Mouse (Mus musculus) CH12.LX (cell line): Measurements from ENCODE around the gene Rnf144a.

Source experiments
- BHLHE40 ChIP-seq: IDR thresholded peaks from 2 replicates; pipeline ENCODE4 v1.6.1; 2011; ENCODE audit warnings: mild to moderate bottlenecking, low read depth, low read length, improper control_type of control experiment
- CHD1 ChIP-seq: IDR thresholded peaks from 2 replicates; pipeline ENCODE4 v1.6.1; 2012; ENCODE audit warnings: low read depth, low read length, improper control_type of control experiment, inconsistent platforms
- CTCF ChIP-seq, 2 experiments: IDR thresholded peaks in 1 of 2; conservative IDR thresholded peaks in 1 of 2; 2 replicates each; pipeline ENCODE4 v1.5.1; 2011 to 2012; ENCODE audit warnings: low read depth in 2 of 2, low read length in 2 of 2, improper control_type of control experiment in 1 of 2, inconsistent platforms in 1 of 2, mild to moderate bottlenecking in 1 of 2, moderate library complexity in 1 of 2
- ELF1 ChIP-seq: IDR thresholded peaks from 2 replicates; pipeline ENCODE4 v1.6.1; 2014; ENCODE audit warnings: low read depth, mild to moderate bottlenecking, inconsistent platforms, low read length, improper control_type of control experiment
- EP300 ChIP-seq: IDR thresholded peaks from 2 replicates; pipeline ENCODE4 v1.6.1; 2011; ENCODE audit warnings: low read length, improper control_type of control experiment
- MAFK ChIP-seq: IDR thresholded peaks from 2 replicates; pipeline ENCODE4 v1.6.1; 2011; ENCODE audit warnings: low read length, improper control_type of control experiment; ENCODE audit not compliant: insufficient replicate concordance
- NELFE ChIP-seq: IDR thresholded peaks from 2 replicates; pipeline ENCODE4 v1.6.1; 2011; ENCODE audit warnings: low read depth, low read length, improper control_type of control experiment
- POLR2A ChIP-seq: IDR thresholded peaks from 2 replicates; pipeline ENCODE4 v1.6.1; 2011; ENCODE audit warnings: low read depth, mild to moderate bottlenecking, improper control_type of control experiment, low read length
- RCOR1 ChIP-seq: conservative IDR thresholded peaks from 2 replicates; pipeline ENCODE4 v1.6.1; 2012; ENCODE audit warnings: low read depth, mild to moderate bottlenecking, inconsistent platforms, low read length, improper control_type of control experiment
- TBP ChIP-seq: conservative IDR thresholded peaks from 2 replicates; pipeline ENCODE4 v1.6.1; 2011; ENCODE audit warnings: low read depth, low read length, improper control_type of control experiment
- TCF12 ChIP-seq: IDR thresholded peaks from 2 replicates; pipeline ENCODE4 v1.6.1; 2014; ENCODE audit warnings: low read depth, mild to moderate bottlenecking, inconsistent platforms, low read length, improper control_type of control experiment
- ZNF384 ChIP-seq: IDR thresholded peaks from 2 replicates; pipeline ENCODE4 v1.6.1; 2012; ENCODE audit warnings: low read depth, low read length, improper control_type of control experiment, inconsistent platforms

GRCm38 (mm10) chr12:26393291-26393690 is 21.8 kb downstream of the Rnf144a start:
- TF ChIP-seq RCOR1: no peak
- no peak for TF ChIP-seq POLR2A
- no peak for TF ChIP-seq ELF1
- no peak for TF ChIP-seq CTCF (conservative IDR thresholded peaks at IDR 0.05 in 1 of 2, IDR thresholded peaks at IDR 0.05 in 1 of 2; ENCODE audit: low read depth in 2 of 2, low read length in 2 of 2)
- no peak for TF ChIP-seq EP300
- no peak for TF ChIP-seq MAFK
- TF ChIP-seq TBP: no peak
- TF ChIP-seq CHD1: no peak
- TF ChIP-seq TCF12: no peak
- no peak for TF ChIP-seq ZNF384
- no peak for TF ChIP-seq NELFE
- no peak for TF ChIP-seq BHLHE40
